Mouse (Mus musculus): ENCODE data around the gene Gm10271.

GRCm38 (mm10) chr10:116920641-116921040, 51.8 kb downstream of the Gm10271 start:
- no peak for TF ChIP-seq POLR2A (IDR thresholded peaks at IDR 0.05; ENCODE audit: low read depth, low read length)
- no peak for TF ChIP-seq CTCF (IDR thresholded peaks at IDR 0.05; ENCODE audit: borderline replicate concordance, insufficient read depth, low read length)

Measured in embryonic fibroblast, embryonic 13.5 days (primary cell).